Mouse (Mus musculus) cerebellum, adult 2 months (tissue): ENCODE data around the gene Borcs7.

Experiments
- CTCF ChIP-seq: fragments of 200-500 bp; IDR thresholded peaks from 2 replicates; pipeline ENCODE4 v1.5.1; 2011; ENCODE audit warnings: low read depth, mild to moderate bottlenecking, control low read depth, low read length, moderate library complexity, borderline replicate concordance; ENCODE audit not compliant: insufficient read depth
- POLR2A ChIP-seq: fragments of 200-500 bp; IDR thresholded peaks from 2 replicates; pipeline ENCODE4 v1.6.1; 2011; ENCODE audit warnings: low read length, control low read depth, borderline replicate concordance; ENCODE audit not compliant: insufficient read depth

- TF ChIP-seq CTCF (no peak), POLR2A (no peak)
These were observed 11.4 kb downstream of the Borcs7 start for GRCm38 (mm10) chr19:46701156-46701555.
